Mouse (Mus musculus) limb, embryonic 12.5 days (tissue): ENCODE measurements around the gene Clic4. TPM values are rescaled to one million over a fixed set of nuclear protein-coding genes. Genes with fewer than 3 reads are reported as not detected.

Experiments
- ATAC-seq: fragments of 200-750 bp; cut with Nextera tagmentation; 2 replicates; pipeline ENCODE4 v1.8.0; 2017; ENCODE audit warnings: low read depth, moderate TSS enrichment; ENCODE audit not compliant: insufficient number of reproducible peaks, insufficient read depth, low FRiP score, low TSS enrichment
- H3K27ac ChIP-seq: fragments of 300-500 bp; sonication (generic); 2 replicates; pipeline ENCODE4 v1.5.1; 2016; ENCODE audit warnings: mild to moderate bottlenecking, moderate library complexity
- H3K27me3 ChIP-seq: fragments of 300-500 bp; sonication (generic); 2 replicates; pipeline ENCODE4 v1.6.1; 2016; ENCODE audit warnings: mild to moderate bottlenecking, moderate library complexity
- H3K36me3 ChIP-seq: fragments of 300-500 bp; sonication (generic); 2 replicates; pipeline ENCODE4 v1.6.1; 2016; ENCODE audit warnings: mild to moderate bottlenecking, moderate library complexity
- H3K4me1 ChIP-seq: fragments of 300-500 bp; sonication (generic); replicated peaks from 2 replicates; pipeline ENCODE4 v1.6.1; 2016
- H3K4me2 ChIP-seq: fragments of 300-500 bp; sonication (generic); 2 replicates; pipeline ENCODE4 v1.6.1; 2016; ENCODE audit warnings: mild to moderate bottlenecking, moderate library complexity
- H3K4me3 ChIP-seq: fragments of 300-500 bp; sonication (generic); replicated peaks from 2 replicates; pipeline ENCODE4 v1.5.1; 2016; ENCODE audit warnings: mild to moderate bottlenecking
- H3K9ac ChIP-seq: fragments of 300-500 bp; sonication (generic); replicated peaks from 2 replicates; pipeline ENCODE4 v1.6.1; 2016; ENCODE audit warnings: mild to moderate bottlenecking, moderate library complexity
- H3K9me3 ChIP-seq: fragments of 300-500 bp; sonication (generic); 2 replicates; pipeline ENCODE4 v1.6.1; 2016; ENCODE audit warnings: mild to moderate bottlenecking, moderate library complexity
- WGBS: fragments of 180-500 bp; shearing (Covaris S2); methylation state at CpG from one replicate; pipeline ENCODE4 v1.1.7; 2016; 5-methylcytosine and 5-hydroxymethylcytosine counted together
- polyA plus RNA-seq: library from polyadenylated mRNA; unstranded; fragments of >200 nt; fragmentation: Nextera tagmentation; extraction: Ambion mirVana; gene quantifications from 2 replicates; pipeline ENCODE4 v1.2.1, GENCODE M21; 2016

Clic4 gene
- polyA plus RNA-seq, 1 experiment from 2014 or later = 191 TPM

- Histone ChIP-seq H3K27ac (no peak overlapping the region), H3K4me1 (peaks cover 20% of the 10 kb centered on the region), H3K9me3 (no peaks in the 10 kb centered on the region), H3K4me2 (no peak overlapping the region), H3K4me3 (no peak overlapping the region), H3K36me3 (peaks cover 5% of the 10 kb centered on the region; the same call in 1 of the 2 replicates), H3K27me3 (peaks cover 19% of the 10 kb centered on the region; the same call in 1 of the 2 replicates), H3K9ac (no peak overlapping the region)
- no peak for ATAC-seq
- WGBS = 65% methylated on average over 7 of the region's 7 CpGs
Measured at GRCm38 (mm10) chr4:135274761-135275160, 2.1 kb upstream of the Clic4 start.

- no peak for ATAC-seq
- WGBS = under 1% methylated on average over 17 of the region's 17 CpGs
- peaks cover 5% of the 10 kb centered on the region; the same call in 1 of the 2 replicates for H3K36me3 ChIP-seq
- H3K4me2 ChIP-seq = peak overlapping the region; percentile 64
- H3K27me3 ChIP-seq = peaks cover 19% of the 10 kb centered on the region; the same call in 1 of the 2 replicates
- H3K4me1 ChIP-seq = peaks cover 29% of the 10 kb centered on the region
- H3K4me3 ChIP-seq = peak overlapping the region; percentile 91
- peak overlapping the region; percentile 19; the same call in 1 of the 2 replicates for H3K9ac ChIP-seq
- no peaks in the 10 kb centered on the region for H3K9me3 ChIP-seq
- H3K27ac ChIP-seq = peak overlapping the region; percentile 17; the same call in 1 of the 2 replicates
Measured at GRCm38 (mm10) chr4:135273307-135273682, 681 bp upstream of the Clic4 start.

- Histone ChIP-seq H3K9ac (peak overlapping the region; percentile 96), H3K9me3 (no peaks in the 10 kb centered on the region), H3K27ac (peak overlapping the region; percentile 96), H3K4me2 (peak overlapping the region; percentile 64), H3K4me3 (peak overlapping the region; percentile 91), H3K27me3 (peaks cover 13% of the 10 kb centered on the region; the same call in 1 of the 2 replicates), H3K4me1 (peaks cover 42% of the 10 kb centered on the region), H3K36me3 (peaks cover 5% of the 10 kb centered on the region)
- WGBS = under 1% methylated on average over 52 of the region's 67 CpGs
- peak; percentile 45; the same call in 1 of the 2 replicates for ATAC-seq
Measured at GRCm38 (mm10) chr4:135271881-135272616, 565 bp downstream of the Clic4 start.

GRCm38 (mm10) chr4:135271419-135271828 lies 1.2 kb downstream of the Clic4 start:
- H3K9me3 ChIP-seq = no peaks in the 10 kb centered on the region
- H3K4me3 ChIP-seq = peak overlapping the region; percentile 91
- H3K27ac ChIP-seq = peak overlapping the region; percentile 96
- H3K27me3 ChIP-seq = peaks cover 13% of the 10 kb centered on the region; the same call in 1 of the 2 replicates
- peaks cover 5% of the 10 kb centered on the region for H3K36me3 ChIP-seq
- peak overlapping the region; percentile 96 for H3K9ac ChIP-seq
- peaks cover 45% of the 10 kb centered on the region for H3K4me1 ChIP-seq
- H3K4me2 ChIP-seq = peak overlapping the region; percentile 64
- no peak for ATAC-seq
- WGBS = under 1% methylated on average over 20 of the region's 20 CpGs

GRCm38 (mm10) chr4:135270476-135270875 lies 2.1 kb downstream of the Clic4 start:
- peaks cover 52% of the 10 kb centered on the region for H3K4me1 ChIP-seq
- 39% methylated on average over 8 of the region's 8 CpGs for WGBS
- no peak overlapping the region; the same call in 1 of the 2 replicates for H3K27ac ChIP-seq

GRCm38 (mm10) chr4:135269656-135270341 lies 2.8 kb downstream of the Clic4 start:
- Histone ChIP-seq H3K36me3 (peaks cover 5% of the 10 kb centered on the region), H3K27me3 (peaks cover 2% of the 10 kb centered on the region; the same call in 1 of the 2 replicates), H3K4me2 (peak overlapping the region; percentile 64), H3K9ac (0 out of 2 replicates have a peak overlapping the region, but pooled peaks have one; percentile 96), H3K9me3 (no peaks in the 10 kb centered on the region), H3K4me3 (peak overlapping the region; percentile 91), H3K4me1 (peaks cover 58% of the 10 kb centered on the region), H3K27ac (no peak overlapping the region)
- WGBS = 71% methylated on average over 7 of the region's 7 CpGs
- ATAC-seq = no peak

More at GRCm38 (mm10) chr4:135270476-135270875, 2.1 kb downstream of the Clic4 start:
- Histone ChIP-seq H3K4me2 (peak overlapping the region; percentile 64), H3K36me3 (peaks cover 5% of the 10 kb centered on the region), H3K9ac (peak overlapping the region; percentile 96), H3K4me3 (peak overlapping the region; percentile 91), H3K9me3 (no peaks in the 10 kb centered on the region), H3K27me3 (peaks cover 9% of the 10 kb centered on the region; the same call in 1 of the 2 replicates)
- ATAC-seq = no peak

- peak overlapping the region; percentile 24 for H3K4me2 ChIP-seq
- H3K27me3 ChIP-seq = no peaks in the 10 kb centered on the region
- peaks cover 52% of the 10 kb centered on the region for H3K4me1 ChIP-seq
- H3K9me3 ChIP-seq = no peaks in the 10 kb centered on the region
- H3K36me3 ChIP-seq = peaks cover 14% of the 10 kb centered on the region
- no peak overlapping the region for H3K4me3 ChIP-seq
- 0 out of 2 replicates have a peak overlapping the region, but pooled peaks have one; percentile 7 for H3K27ac ChIP-seq
- 0 out of 2 replicates have a peak overlapping the region, but pooled peaks have one; percentile 27 for H3K9ac ChIP-seq
- WGBS = 71% methylated on average over 8 of the region's 8 CpGs
- ATAC-seq = no peak
Measured at GRCm38 (mm10) chr4:135267521-135267920, 5.1 kb downstream of the Clic4 start.

GRCm38 (mm10) chr4:135266987-135267386 lies 5.6 kb downstream of the Clic4 start:
- Histone ChIP-seq H3K9me3 (no peaks in the 10 kb centered on the region), H3K4me2 (peak overlapping the region; percentile 24; the same call in 1 of the 2 replicates), H3K4me3 (no peak overlapping the region), H3K36me3 (peaks cover 19% of the 10 kb centered on the region), H3K9ac (no peak overlapping the region), H3K4me1 (peaks cover 52% of the 10 kb centered on the region), H3K27me3 (no peaks in the 10 kb centered on the region), H3K27ac (no peak overlapping the region)
- no peak for ATAC-seq
- WGBS = 79% methylated on average over 9 of the region's 9 CpGs

- H3K36me3 ChIP-seq = peaks cover 32% of the 10 kb centered on the region
- H3K27me3 ChIP-seq = no peaks in the 10 kb centered on the region
- H3K4me3 ChIP-seq = no peak overlapping the region
- no peak overlapping the region for H3K9ac ChIP-seq
- WGBS = 83% methylated on average over 4 of the region's 4 CpGs
- no peak for ATAC-seq
- no peaks in the 10 kb centered on the region for H3K9me3 ChIP-seq
- H3K4me2 ChIP-seq = no peak overlapping the region
- peaks cover 43% of the 10 kb centered on the region for H3K4me1 ChIP-seq
- no peak overlapping the region for H3K27ac ChIP-seq
Measured at GRCm38 (mm10) chr4:135260434-135260833, 12.2 kb downstream of the Clic4 start.

GRCm38 (mm10) chr4:135258521-135258920 lies 14.1 kb downstream of the Clic4 start:
- no peaks in the 10 kb centered on the region for H3K9me3 ChIP-seq
- H3K36me3 ChIP-seq = peaks cover 26% of the 10 kb centered on the region
- H3K4me2 ChIP-seq = peak overlapping the region; percentile 37
- peak; percentile 31; the same call in 1 of the 2 replicates for ATAC-seq
- no peaks in the 10 kb centered on the region for H3K27me3 ChIP-seq
- WGBS = 51% methylated on average over 7 of the region's 7 CpGs
- H3K27ac ChIP-seq = peak overlapping the region; percentile 92
- 0 out of 2 replicates have a peak overlapping the region, but pooled peaks have one; percentile 4 for H3K4me3 ChIP-seq
- H3K9ac ChIP-seq = 0 out of 2 replicates have a peak overlapping the region, but pooled peaks have one; percentile 12
- peaks cover 55% of the 10 kb centered on the region for H3K4me1 ChIP-seq
